Mouse (Mus musculus) hindbrain, postnatal 0 days (tissue): ENCODE results near the gene Itpr2. TPM values are rescaled to one million over a fixed set of nuclear protein-coding genes. Genes with fewer than 3 reads are reported as not detected.

ENCODE experiments used
- ATAC-seq: fragments of 200-750 bp; cut with Nextera tagmentation; 2 replicates; pipeline ENCODE4 v1.8.0; 2017; ENCODE audit warnings: mild to moderate bottlenecking, moderate TSS enrichment, moderate library complexity
- DNase-seq: peaks from one replicate; pipeline ENCODE4 v3.0.0-alpha.2; 2015; ENCODE audit warnings: low spot score
- H3K27ac ChIP-seq: fragments of 300-500 bp; sonication (generic); 2 replicates; pipeline ENCODE4 v1.5.1; 2014; ENCODE audit warnings: mild to moderate bottlenecking
- H3K27me3 ChIP-seq: fragments of 300-500 bp; sonication (generic); 2 replicates; pipeline ENCODE4 v1.6.1; 2014; ENCODE audit warnings: low read length, mixed read lengths; ENCODE audit not compliant: insufficient read depth
- H3K36me3 ChIP-seq: fragments of 300-500 bp; sonication (generic); 2 replicates; pipeline ENCODE4 v1.6.1; 2014; ENCODE audit warnings: low read length, mixed read lengths; ENCODE audit not compliant: insufficient read depth
- H3K4me1 ChIP-seq: fragments of 300-500 bp; sonication (generic); 2 replicates; pipeline ENCODE4 v1.6.1; 2014; ENCODE audit warnings: antibody characterized with exemption, low read length, mixed read lengths; ENCODE audit not compliant: insufficient read depth
- H3K4me2 ChIP-seq: fragments of 300-500 bp; sonication (generic); 2 replicates; pipeline ENCODE4 v1.6.1; 2014; ENCODE audit warnings: low read depth, mild to moderate bottlenecking, low read length, moderate library complexity, mixed read lengths
- H3K4me3 ChIP-seq: fragments of 300-500 bp; sonication (generic); 2 replicates; pipeline ENCODE4 v1.5.1; 2014; ENCODE audit warnings: low read length
- H3K9ac ChIP-seq: fragments of 300-500 bp; sonication (generic); replicated peaks from 2 replicates; pipeline ENCODE4 v1.6.1; 2014; ENCODE audit warnings: mild to moderate bottlenecking, low read length, moderate library complexity, mixed read lengths
- H3K9me3 ChIP-seq: fragments of 300-500 bp; sonication (generic); 2 replicates; pipeline ENCODE4 v1.6.1; 2016; ENCODE audit warnings: low read length, mixed read lengths
- CTCF ChIP-seq: IDR thresholded peaks from 2 replicates; pipeline ENCODE4 v1.5.1; 2016; ENCODE audit warnings: antibody characterized with exemption, control low read depth, low read depth
- WGBS: fragments of 180-500 bp; shearing (Covaris S2); extraction: QIAGEN DNeasy Blood & Tissue Kit; methylation state at CpG from one replicate; pipeline ENCODE4 v1.1.7; 2014; 5-methylcytosine and 5-hydroxymethylcytosine counted together
- polyA plus RNA-seq: library from polyadenylated mRNA; unstranded; fragments of >200 nt; fragmentation: Nextera tagmentation; extraction: Ambion mirVana; gene quantifications from 2 replicates; pipeline ENCODE4 v1.2.1, GENCODE M21; 2015
- total RNA-seq: library from RNA; depleted of rRNA; stranded (reverse); fragments of >200 nt; gene quantifications from 2 replicates; pipeline ENCODE4 v1.2.3, GENCODE M21; 2014

The Itpr2 gene
- total and polyA plus RNA-seq, 2 experiments from 2014 or later = 15.3 to 15.7 TPM

GRCm38 (mm10) chr6:146255656-146256055, 246.4 kb downstream of the Itpr2 start:
- 97% methylated on average over 6 of the region's 6 CpGs for WGBS
- no peak overlapping the region for H3K4me3 ChIP-seq
- H3K4me2 ChIP-seq = no peak overlapping the region
- no peak for DNase-seq
- ATAC-seq = no peak
- no peak overlapping the region for H3K27ac ChIP-seq
- H3K9me3 ChIP-seq = no peaks in the 10 kb centered on the region
- no peaks in the 10 kb centered on the region for H3K36me3 ChIP-seq
- no peak for TF ChIP-seq CTCF
- no peak overlapping the region for H3K9ac ChIP-seq
- H3K27me3 ChIP-seq = no peaks in the 10 kb centered on the region
- H3K4me1 ChIP-seq = no peaks in the 10 kb centered on the region

DNA sequence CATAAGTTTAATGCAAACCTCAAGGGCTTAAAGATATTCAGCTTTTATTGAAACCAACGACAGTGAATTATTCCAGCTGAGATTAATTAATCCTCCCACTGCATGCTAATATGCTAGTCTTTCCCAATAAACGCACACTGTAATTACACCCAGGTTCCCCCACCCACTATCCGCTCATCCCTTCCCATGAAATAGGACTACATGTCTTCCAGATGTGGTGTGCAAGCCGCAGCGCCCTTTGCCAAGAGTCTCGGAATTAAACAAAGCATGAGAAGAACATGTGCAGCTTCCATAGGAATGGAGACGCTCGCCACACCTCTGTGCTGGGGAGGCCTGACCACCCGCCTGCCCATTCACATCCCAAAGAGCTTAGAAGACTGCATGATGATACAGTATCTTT, 247.1 kb downstream of the Itpr2 start:
- WGBS = 78% methylated on average over 9 of the region's 9 CpGs
- H3K27me3 ChIP-seq = no peaks in the 10 kb centered on the region
- no peak overlapping the region for H3K27ac ChIP-seq
- DNase-seq (no peak), ATAC-seq (no peak)
- H3K36me3 ChIP-seq = no peaks in the 10 kb centered on the region
- TF ChIP-seq CTCF = no peak
- H3K4me3 ChIP-seq = no peak overlapping the region
- H3K4me1 ChIP-seq = no peaks in the 10 kb centered on the region
- no peaks in the 10 kb centered on the region for H3K9me3 ChIP-seq
- no peak overlapping the region for H3K9ac ChIP-seq
- H3K4me2 ChIP-seq = no peak overlapping the region

DNA sequence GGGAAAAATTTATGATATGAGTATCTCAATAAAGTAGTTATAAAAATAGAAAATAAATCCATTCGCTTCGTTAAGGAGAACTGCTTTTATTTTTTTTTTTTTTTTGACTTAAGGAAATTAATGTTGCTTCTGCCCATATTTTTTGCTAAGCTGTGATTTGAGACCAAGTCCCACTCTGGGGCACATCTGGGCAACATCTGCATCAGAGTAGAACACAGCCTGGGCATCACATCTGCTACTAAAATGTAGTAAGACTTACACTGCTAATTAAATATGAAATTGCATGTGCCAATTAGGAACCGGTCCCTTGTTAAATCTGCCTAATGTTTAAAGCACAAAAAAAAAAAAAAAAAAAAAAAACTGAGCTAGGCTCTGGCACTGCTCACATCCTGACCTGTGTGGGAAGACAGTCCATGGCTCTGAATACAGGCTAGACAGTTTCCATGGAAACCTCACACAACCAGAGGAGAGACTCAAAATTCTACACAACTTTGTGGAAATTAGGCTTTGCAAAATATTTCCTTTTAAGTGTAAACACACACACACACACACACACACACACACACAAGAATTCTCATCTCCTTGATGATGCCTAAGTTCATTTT, 247.7 kb downstream of the Itpr2 start:
- DNase-seq = peak; percentile 37
- no peak overlapping the region for H3K4me2 ChIP-seq
- H3K9ac ChIP-seq = no peak overlapping the region
- no peak overlapping the region for H3K27ac ChIP-seq
- no peaks in the 10 kb centered on the region for H3K27me3 ChIP-seq
- no peaks in the 10 kb centered on the region for H3K4me1 ChIP-seq
- ATAC-seq = no peak
- no peaks in the 10 kb centered on the region for H3K36me3 ChIP-seq
- H3K9me3 ChIP-seq = no peaks in the 10 kb centered on the region
- 70% methylated on average over 3 of the region's 3 CpGs for WGBS
- TF ChIP-seq CTCF = no peak
- no peak overlapping the region for H3K4me3 ChIP-seq

- Histone ChIP-seq H3K9me3 (peaks cover under 1% of the 10 kb centered on the region; the same call in 1 of the 2 replicates), H3K4me2 (no peak overlapping the region), H3K27me3 (no peaks in the 10 kb centered on the region), H3K27ac (no peak overlapping the region), H3K9ac (no peak overlapping the region), H3K4me1 (no peaks in the 10 kb centered on the region), H3K4me3 (no peak overlapping the region), H3K36me3 (no peaks in the 10 kb centered on the region)
- WGBS = 90% methylated on average over 6 of the region's 6 CpGs
- no peak for TF ChIP-seq CTCF
- no peak for ATAC-seq
- DNase-seq = no peak
Measured at GRCm38 (mm10) chr6:146249096-146249495, 252.9 kb downstream of the Itpr2 start.

DNA sequence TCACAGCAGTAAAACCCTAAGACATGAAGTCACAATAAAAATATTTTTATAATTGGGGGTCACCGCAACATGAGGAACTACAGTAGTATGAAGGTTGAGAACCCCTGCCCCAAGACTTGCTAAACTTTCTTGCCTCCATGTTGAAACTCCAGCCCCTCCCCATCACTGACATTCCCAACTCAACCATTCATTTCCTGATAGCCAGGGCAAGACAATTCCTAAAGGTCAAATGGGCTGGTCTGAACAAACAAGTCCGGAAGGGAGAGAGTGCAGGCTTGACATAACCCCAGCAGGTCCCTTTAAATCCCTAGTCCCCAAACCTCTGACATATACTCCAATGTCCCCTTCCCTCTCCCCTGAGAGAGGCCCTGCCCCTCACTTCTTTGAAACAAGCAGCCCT, 253.7 kb downstream of the Itpr2 start:
- no peak overlapping the region for H3K27ac ChIP-seq
- ATAC-seq (no peak), DNase-seq (no peak)
- H3K9ac ChIP-seq = no peak overlapping the region
- H3K4me1 ChIP-seq = no peaks in the 10 kb centered on the region
- WGBS = 89% methylated on average over 2 of the region's 2 CpGs
- peaks cover 4% of the 10 kb centered on the region; the same call in 1 of the 2 replicates for H3K9me3 ChIP-seq
- H3K4me2 ChIP-seq = no peak overlapping the region
- no peak for TF ChIP-seq CTCF
- no peak overlapping the region for H3K4me3 ChIP-seq
- no peaks in the 10 kb centered on the region for H3K36me3 ChIP-seq
- H3K27me3 ChIP-seq = no peaks in the 10 kb centered on the region

DNA sequence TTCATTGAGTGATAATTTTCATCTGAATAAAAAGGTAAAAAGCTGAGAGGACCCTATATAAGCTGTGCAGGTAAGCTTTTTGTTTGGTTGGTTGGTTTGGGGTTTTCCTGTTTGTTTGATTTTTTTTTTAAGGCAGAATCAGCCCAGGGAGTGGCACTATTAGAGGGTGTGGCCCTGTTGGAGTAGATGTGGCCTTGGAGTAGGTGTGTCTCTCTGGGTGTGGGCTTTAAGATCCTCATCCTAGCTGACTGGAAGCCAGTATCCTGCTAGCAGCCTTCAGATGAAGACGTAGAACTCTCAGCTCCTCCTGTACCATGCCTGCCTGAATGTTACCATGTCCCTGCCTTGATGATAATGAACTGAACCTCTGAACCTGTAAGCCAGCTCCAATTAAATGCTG, 254.1 kb downstream of the Itpr2 start:
- ATAC-seq (no peak), DNase-seq (no peak)
- Histone ChIP-seq H3K27ac (no peak overlapping the region), H3K9me3 (peaks cover 4% of the 10 kb centered on the region; the same call in 1 of the 2 replicates), H3K27me3 (no peaks in the 10 kb centered on the region), H3K36me3 (no peaks in the 10 kb centered on the region), H3K4me1 (no peaks in the 10 kb centered on the region), H3K4me2 (no peak overlapping the region), H3K4me3 (no peak overlapping the region), H3K9ac (no peak overlapping the region)
- 90% methylated on average over 1 of the region's 1 CpGs for WGBS
- TF ChIP-seq CTCF = no peak

DNA sequence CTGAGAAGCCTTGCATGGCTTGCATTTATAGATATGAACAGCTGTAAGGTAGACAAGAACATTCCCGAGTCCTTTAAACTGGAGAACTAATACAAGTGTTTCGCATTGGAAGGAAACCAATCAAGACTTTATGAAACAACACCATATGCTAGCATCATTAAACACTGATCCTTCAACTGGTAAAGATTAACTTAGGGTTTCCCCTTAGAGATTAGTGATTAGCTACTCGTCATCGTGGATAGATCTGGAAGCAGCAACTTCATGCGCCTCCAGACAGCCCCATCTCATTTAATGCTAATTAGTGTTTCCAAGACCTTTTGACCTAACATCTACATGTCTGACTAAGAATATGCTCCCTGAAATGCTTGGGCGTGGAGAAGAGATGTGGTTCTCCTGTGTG, 255.7 kb downstream of the Itpr2 start:
- H3K4me1 ChIP-seq = no peaks in the 10 kb centered on the region
- TF ChIP-seq CTCF = no peak
- no peaks in the 10 kb centered on the region for H3K36me3 ChIP-seq
- no peak overlapping the region for H3K4me2 ChIP-seq
- WGBS = 71% methylated on average over 6 of the region's 6 CpGs
- H3K27ac ChIP-seq = no peak overlapping the region
- ATAC-seq (no peak), DNase-seq (no peak)
- no peak overlapping the region for H3K9ac ChIP-seq
- H3K9me3 ChIP-seq = peaks cover 4% of the 10 kb centered on the region; the same call in 1 of the 2 replicates
- H3K4me3 ChIP-seq = no peak overlapping the region
- H3K27me3 ChIP-seq = no peaks in the 10 kb centered on the region
